Mouse (Mus musculus) Patski (cell line): Measurements from ENCODE around the gene Tmem176a. TPM values are rescaled to one million over a fixed set of nuclear protein-coding genes. Genes with fewer than 3 reads are reported as not detected.
"Not testable (repeated sequence)": the region's sequence is repeated elsewhere in the genome, so short reads cannot be mapped to it uniquely, and the experiment has no call there.

Source experiments
- ATAC-seq: fragments of 100-300 bp; one replicate; pipeline ENCODE4 v1.8.0; 2021
- CTCF ChIA-PET: fragments of 350-600 bp; sonication (Branson Sonifier 250); formaldehyde crosslinking; loops from one replicate; lab custom pipeline; 2022; ENCODE audit warnings: inconsistent platforms; lab: Charles Lee
- POLR2A ChIA-PET: fragments of 350-600 bp; sonication (Branson Sonifier 250); formaldehyde crosslinking; loops from one replicate; lab custom pipeline; 2022; ENCODE audit warnings: antibody characterized with exemption, inconsistent platforms; lab: Charles Lee
- DNase-seq: peaks from one replicate; pipeline ENCODE4 v3.0.0-alpha.2; 2011; ENCODE audit warnings: low read depth, low spot score
- H3K27me3 ChIP-seq: fragments of 371-371 bp; one replicate; pipeline ENCODE4 v1.5.1; 2021
- CTCF ChIP-seq: fragments of 100-300 bp; IDR thresholded peaks from one replicate; pipeline ENCODE4 v1.5.1; 2021
- in situ Hi-C: fragments of 300-500 bp; cut with MboI; formaldehyde crosslinking; loops from 3 replicates; pipeline ENCODE4 v1.11.1; 2018; ENCODE audit warnings: low pct_unique_long_range_greater_than_20kb, mixed read lengths
- polyA plus RNA-seq: library from polyadenylated mRNA; unstranded; gene quantifications from one replicate; pipeline ENCODE4 v1.2.3, GENCODE M21; 2021

Tmem176a gene
- polyA plus RNA-seq, 1 experiment from 2014 or later = 1,783 TPM

DNA sequence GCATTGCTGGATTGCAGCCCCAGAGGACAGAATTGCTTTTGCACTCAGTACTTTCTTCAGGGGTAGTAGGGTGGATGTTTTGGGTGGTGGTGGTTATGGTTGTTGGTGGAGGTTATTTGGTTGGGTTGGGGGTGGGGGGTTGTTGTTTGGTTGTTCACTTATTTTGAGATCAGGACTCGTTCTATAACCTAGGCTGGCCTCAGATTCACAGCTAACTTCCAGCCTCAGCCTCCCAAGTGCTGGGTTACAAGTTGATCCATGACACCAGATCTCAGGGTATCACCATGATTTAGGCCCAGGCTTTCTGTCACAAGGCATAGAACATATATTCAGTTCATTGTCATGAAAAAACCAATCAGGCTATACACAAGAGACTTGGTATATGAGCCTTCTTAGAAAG is 20.1 kb downstream of the Tmem176a start:
- ChIA-PET POLR2A (interaction anchor here (0.9 to 1.7 kb wide), 3 partner anchors 19 to 98 kb away, joined by 3 to 5 read pairs (median 3); partner anchors contain the start of gene Tmem176b), CTCF (interaction anchor here (0.7 to 12.0 kb wide), 14 partner anchors 8 to 215 kb away, joined by 3 to 124 read pairs (median 4); partner anchors contain the start of gene Tmem176b)
- H3K27me3 ChIP-seq = no peaks in the 10 kb centered on the region
- DNase-seq (no peak), ATAC-seq (no peak)
- in situ Hi-C loops = loop anchor here (5.0 kb wide), 1 partner anchor 96 kb away; no protein-coding TSS in a partner anchor
- no peak for TF ChIP-seq CTCF

DNA sequence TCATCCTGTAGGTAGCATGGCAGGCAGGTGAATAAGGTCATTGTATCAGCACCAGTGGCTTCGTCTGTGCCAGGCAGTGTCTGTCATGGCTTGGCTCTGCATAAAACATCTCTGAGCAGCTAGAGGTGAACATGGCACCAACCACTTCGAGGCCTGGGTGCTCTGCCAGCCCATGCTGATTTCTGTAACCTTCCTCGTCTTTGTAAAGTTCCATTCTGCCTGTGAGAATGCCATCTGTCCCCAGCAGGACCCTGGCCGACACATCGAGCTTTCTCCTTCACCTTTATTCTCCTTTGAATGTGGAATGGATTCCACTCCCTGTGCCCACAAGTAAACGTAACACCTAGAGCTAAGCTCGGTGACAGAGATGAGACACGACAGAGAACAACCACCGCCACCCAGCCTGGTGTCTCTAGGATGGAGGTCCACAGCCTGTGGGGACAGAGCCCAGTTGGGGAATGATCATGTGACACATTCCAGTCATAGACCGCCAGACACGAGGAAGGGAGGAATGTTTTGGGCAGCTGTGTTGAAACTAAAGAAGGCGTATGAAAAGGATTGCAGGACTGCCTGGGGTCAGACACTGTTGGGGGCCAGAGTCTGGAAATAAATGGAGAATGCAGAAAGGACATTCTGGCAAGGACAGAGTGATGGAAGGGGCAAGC is 21.0 kb downstream of the Tmem176a start:
- in situ Hi-C loops = loop anchor here (5.0 kb wide), 1 partner anchor 96 kb away; no protein-coding TSS in a partner anchor
- no peak for DNase-seq
- ChIA-PET CTCF (interaction anchor here (1.1 to 12.0 kb wide), 8 partner anchors 10 to 95 kb away, joined by 3 to 124 read pairs (median 5); partner anchors contain the start of gene Tmem176b), POLR2A (interaction anchor here (1.2 to 1.3 kb wide), 2 partner anchors 16 to 21 kb away, joined by 3 read pairs; partner anchors contain the start of gene Tmem176a)
- ATAC-seq = no peak
- TF ChIP-seq CTCF = no peak
- H3K27me3 ChIP-seq = no peaks in the 10 kb centered on the region

DNA sequence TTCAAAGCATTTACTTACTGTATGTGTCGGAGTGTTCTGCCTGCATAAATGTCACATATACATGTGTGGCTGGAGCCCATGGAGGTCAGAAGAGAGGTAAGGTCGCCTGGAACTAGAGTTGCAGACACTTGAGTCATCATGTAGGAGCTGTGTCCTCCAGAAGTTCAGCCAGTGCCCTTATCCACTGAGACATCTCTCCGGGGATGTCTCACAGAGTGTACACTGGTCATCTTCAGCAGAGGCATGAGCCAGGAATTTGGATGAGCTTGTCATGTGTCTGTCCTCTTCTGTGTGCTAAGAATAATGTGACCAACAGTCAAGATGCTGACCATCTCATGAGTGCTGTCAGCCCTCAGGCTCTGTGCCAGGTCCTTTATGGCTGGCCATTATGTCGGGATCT is 22.1 kb downstream of the Tmem176a start:
- TF ChIP-seq CTCF = no peak
- ChIA-PET CTCF (interaction anchor here (1.1 to 12.0 kb wide), 4 partner anchors 21 to 94 kb away, joined by 5 to 124 read pairs (median 68); partner anchors contain the start of gene Tmem176b), POLR2A (interaction anchor here (1.2 to 1.3 kb wide), 2 partner anchors 17 to 22 kb away, joined by 3 read pairs; partner anchors contain the start of gene Tmem176a)
- DNase-seq (no peak), ATAC-seq (no peak)
- H3K27me3 ChIP-seq = no peaks in the 10 kb centered on the region
- in situ Hi-C loops = loop anchor here (5.0 kb wide), 1 partner anchor 94 kb away; no protein-coding TSS in a partner anchor

DNA sequence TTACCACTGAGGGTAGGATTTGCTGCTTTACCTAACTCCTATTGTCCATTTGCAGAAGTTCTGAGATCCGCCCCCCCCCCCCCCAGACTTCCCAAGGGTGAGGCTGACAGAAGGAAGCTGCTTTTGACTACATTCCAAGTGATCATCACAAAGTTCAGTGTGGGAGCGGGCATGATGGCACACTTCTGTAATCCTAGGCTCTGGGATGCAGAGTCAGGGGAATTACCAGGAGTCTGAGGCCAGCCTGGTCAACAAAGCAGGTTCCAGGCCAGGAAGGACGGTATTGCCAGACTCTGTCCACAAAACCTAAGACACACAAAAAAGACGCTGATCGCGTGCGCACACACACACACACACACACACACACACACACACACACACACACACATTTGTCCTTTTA is 22.8 kb downstream of the Tmem176a start:
- TF ChIP-seq CTCF = no peak
- DNase-seq = no peak
- H3K27me3 ChIP-seq = no peaks in the 10 kb centered on the region
- POLR2A ChIA-PET = interaction anchor here (0.5 to 0.6 kb wide), 2 partner anchors 138 to 189 kb away, joined by 3 to 6 read pairs; no protein-coding TSS in a partner anchor
- no peak for ATAC-seq
- CTCF ChIA-PET = interaction anchor here (9.9 to 12.0 kb wide), 2 partner anchors 44 to 93 kb away, joined by 112 to 124 read pairs; no protein-coding TSS in a partner anchor
- in situ Hi-C loops = loop anchor here (5.0 kb wide), 1 partner anchor 94 kb away; no protein-coding TSS in a partner anchor

DNA sequence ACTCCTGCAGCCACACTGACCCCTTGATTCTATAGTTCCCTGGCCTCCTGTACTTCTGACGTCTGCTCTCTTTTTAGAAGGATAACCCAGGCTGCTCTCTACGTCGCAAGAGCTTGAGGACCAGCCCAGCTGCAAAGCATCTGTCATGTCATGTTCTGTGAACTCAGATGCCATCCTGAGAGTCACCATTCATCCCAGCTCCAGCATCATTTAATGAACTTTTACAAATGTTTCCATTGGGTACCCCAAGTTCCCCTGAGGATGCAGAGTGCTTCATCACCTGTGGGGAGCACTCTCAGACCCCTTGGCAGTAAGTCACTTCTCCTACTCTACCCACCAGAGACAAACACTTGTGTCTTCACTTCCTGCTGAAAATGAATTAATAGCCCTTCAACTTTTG is 23.5 kb downstream of the Tmem176a start:
- POLR2A ChIA-PET = interaction anchor here (0.6 kb wide), 1 partner anchor 120 kb away, joined by 5 read pairs; no protein-coding TSS in a partner anchor
- CTCF ChIA-PET = interaction anchor here (12.0 kb wide), 1 partner anchor 93 kb away, joined by 124 read pairs; no protein-coding TSS in a partner anchor
- no peak for TF ChIP-seq CTCF
- ATAC-seq (no peak), DNase-seq (no peak)
- H3K27me3 ChIP-seq = no peaks in the 10 kb centered on the region
- in situ Hi-C loops = loop anchor here (5.0 kb wide), 1 partner anchor 93 kb away; no protein-coding TSS in a partner anchor

DNA sequence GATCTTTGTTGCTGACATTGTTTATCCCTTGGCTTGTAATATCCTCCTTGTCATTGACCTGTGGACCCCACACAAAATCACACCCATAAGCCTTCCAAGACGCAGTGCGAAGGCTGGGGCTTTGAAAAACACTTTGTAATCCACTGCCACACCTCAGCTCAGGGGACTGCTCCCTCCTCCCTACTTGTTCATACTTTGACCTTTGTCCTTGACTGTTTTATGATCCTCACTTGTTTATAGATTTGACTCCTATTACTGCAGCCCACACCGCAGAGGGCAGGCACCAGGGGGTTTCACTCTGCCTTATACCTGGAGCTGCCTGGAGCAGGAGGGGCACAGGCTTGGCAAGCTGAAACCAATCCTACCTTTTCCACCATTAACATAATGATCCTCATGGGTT is 24.0 kb downstream of the Tmem176a start:
- DNase-seq (no peak), ATAC-seq (no peak)
- ChIA-PET CTCF (interaction anchor here (12.0 kb wide), 1 partner anchor 92 kb away, joined by 124 read pairs; no protein-coding TSS in a partner anchor), POLR2A (interaction anchor here (0.6 kb wide), 1 partner anchor 120 kb away, joined by 5 read pairs; no protein-coding TSS in a partner anchor)
- no peak for TF ChIP-seq CTCF
- in situ Hi-C loops = loop anchor here (5.0 kb wide), 2 partner anchors 43 to 93 kb away; no protein-coding TSS in a partner anchor
- no peaks in the 10 kb centered on the region for H3K27me3 ChIP-seq

DNA sequence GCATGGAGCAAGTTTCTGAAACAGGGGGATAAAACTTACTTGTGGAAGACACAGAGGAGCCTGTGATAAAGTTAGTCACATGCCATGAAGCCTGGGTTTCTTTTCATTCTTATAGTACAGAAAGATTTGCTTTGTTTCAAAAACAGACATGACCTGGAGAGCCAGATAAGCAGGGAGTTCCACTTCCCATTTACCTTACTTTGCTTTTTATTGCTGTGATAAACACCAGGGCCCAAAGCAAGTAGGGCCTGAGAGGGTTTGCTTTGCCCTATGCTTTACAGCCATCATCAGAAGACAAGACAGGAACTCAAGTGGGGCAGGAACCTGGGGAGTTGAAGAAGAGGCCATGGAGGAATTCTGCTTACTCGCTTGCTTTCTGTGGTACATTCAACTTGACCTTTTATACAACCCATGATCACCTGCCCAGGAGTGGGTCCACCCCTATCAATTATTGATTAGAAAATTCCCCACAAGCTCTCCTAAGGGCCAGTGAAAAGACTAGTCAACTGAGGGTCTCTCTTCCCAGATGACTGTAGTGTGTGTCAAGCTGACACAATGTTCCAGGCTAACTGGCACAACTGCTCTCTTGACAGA is 24.5 kb downstream of the Tmem176a start:
- TF ChIP-seq CTCF = no peak
- POLR2A ChIA-PET = no interaction called here
- ATAC-seq = no peak

DNA sequence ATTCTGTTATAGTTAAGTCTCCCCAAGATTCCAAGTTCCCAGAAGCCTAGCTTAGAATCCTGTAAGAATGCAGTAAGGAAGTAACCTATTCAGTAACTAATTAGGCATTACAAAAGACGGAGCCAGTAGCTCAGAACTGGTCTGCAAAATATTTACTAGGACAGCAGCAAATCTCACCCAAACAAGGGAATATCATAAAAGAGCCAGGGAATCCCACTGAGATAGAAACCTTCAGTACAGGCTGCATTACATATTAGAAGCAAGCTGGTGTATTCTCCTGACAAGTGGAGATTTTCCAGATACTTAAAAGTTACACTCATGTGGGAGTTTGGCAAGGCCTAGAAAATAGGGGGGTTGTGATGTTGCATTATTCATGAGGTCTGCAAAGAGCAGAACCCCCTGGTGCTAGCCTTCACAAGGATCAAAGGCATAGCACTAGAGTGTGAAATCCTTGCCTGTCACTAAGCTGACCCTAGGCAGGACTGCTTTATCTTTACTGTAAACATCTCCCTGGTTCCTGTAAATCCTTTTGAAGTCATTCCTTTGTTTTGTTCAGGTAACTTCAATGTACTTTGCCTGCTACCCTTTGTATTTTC is 25.7 kb downstream of the Tmem176a start:
- POLR2A ChIA-PET = interaction anchor here (0.8 to 1.7 kb wide), 2 partner anchors 30 kb away, joined by 3 to 9 read pairs; no protein-coding TSS in a partner anchor
- not testable (repeated sequence) for ATAC-seq, DNase-seq, H3K27me3 ChIP-seq
- in situ Hi-C loops = loop anchor here (5.0 kb wide), 1 partner anchor 41 kb away; no protein-coding TSS in a partner anchor
- CTCF ChIA-PET = interaction anchor here (0.8 to 0.9 kb wide), 2 partner anchors 23 to 25 kb away, joined by 3 read pairs; partner anchors contain the start of gene Tmem176b

More for the DNA sequence above, 24.5 kb downstream of the Tmem176a start:
- CTCF ChIA-PET = interaction anchor here (0.8 to 12.0 kb wide), 2 partner anchors 24 to 91 kb away, joined by 3 to 124 read pairs; no protein-coding TSS in a partner anchor
- in situ Hi-C loops = loop anchor here (5.0 kb wide), 1 partner anchor 42 kb away; no protein-coding TSS in a partner anchor
- DNase-seq = no peak
- no peaks in the 10 kb centered on the region for H3K27me3 ChIP-seq

DNA sequence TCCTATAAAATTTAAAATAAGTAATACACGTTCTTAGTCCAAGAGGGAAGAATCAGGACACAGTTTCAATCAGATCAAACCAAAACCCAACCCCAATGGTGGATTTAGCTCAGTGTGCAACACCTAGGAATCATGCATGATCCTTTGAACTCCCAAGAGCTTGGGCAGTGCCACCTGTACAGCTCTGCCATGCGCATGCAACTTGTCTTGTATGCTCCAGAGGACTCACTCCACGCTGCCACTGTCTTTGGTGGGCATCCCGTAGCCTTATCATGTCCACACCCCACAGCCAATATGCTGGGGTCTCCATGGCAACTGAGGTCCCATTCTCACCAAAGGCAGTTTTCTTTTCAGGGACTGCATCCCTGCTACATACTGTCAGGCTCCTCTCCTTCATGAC is 26.4 kb downstream of the Tmem176a start:
- POLR2A ChIA-PET = interaction anchor here (0.9 to 1.7 kb wide), 2 partner anchors 30 to 87 kb away, joined by 5 to 9 read pairs; no protein-coding TSS in a partner anchor

More for the DNA sequence above, 26.4 kb downstream of the Tmem176a start:
- CTCF ChIA-PET = no interaction called here
- in situ Hi-C loops = loop anchor here (5.0 kb wide), 1 partner anchor 40 kb away; no protein-coding TSS in a partner anchor
- ATAC-seq = no peak
- no peak for TF ChIP-seq CTCF
- H3K27me3 ChIP-seq = no peaks in the 10 kb centered on the region
- DNase-seq = no peak
